Mouse (Mus musculus) embryo, embryonic 9.5 days (tissue): ENCODE results near the gene Ak7.

ENCODE experiments used
- DNase-seq: peaks from one replicate; pipeline ENCODE4 v3.0.0-alpha.2; 2017; ENCODE audit errors: extremely low spot score

Ak7 gene

GRCm38 (mm10) chr12:105787626-105788025 is 81.8 kb downstream of the Ak7 start:
- DNase-seq = no peak

DNA sequence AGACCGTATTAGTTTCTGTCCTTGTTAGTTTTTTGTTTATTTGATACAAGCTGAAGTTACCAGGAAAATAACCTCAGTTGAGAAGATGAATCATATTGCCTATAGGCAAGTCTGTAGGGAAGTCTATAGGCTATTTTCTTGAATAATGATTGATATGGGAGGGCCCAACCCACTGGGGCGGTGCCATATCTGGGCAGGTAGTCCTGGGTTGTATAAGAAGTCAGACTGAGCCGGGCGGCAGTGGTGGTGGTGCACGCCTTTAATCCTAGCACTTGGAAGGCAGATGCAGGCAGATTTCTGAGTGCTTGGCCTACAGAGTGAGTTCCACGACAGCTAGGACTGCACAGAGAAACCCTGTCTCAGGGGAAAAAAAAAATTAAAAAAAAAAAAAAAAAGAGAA is 84.1 kb downstream of the Ak7 start:
- DNase-seq = no peak

DNA sequence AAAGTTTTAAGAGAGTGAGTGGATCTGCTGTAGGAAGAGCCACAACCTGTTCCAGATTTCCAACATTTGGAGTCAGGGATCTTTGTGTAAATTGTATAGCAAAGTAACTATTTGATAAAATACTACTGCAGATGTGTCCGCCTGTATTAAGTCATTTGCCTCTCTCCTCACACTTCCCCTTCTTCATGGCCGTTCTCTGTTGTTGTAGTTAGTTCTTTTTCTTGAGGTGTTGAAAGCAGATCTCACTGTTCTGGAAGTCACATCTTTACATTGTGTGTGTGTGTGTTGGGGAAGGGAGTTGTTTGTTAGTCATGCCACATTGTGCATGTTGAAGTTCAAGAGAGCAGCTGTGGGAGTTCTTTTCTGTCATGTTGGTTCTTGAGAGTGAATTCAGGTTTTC is 89.1 kb downstream of the Ak7 start:
- DNase-seq = no peak

- DNase-seq = no peak
These were observed 92.2 kb downstream of the Ak7 start for GRCm38 (mm10) chr12:105798001-105798400.

DNA sequence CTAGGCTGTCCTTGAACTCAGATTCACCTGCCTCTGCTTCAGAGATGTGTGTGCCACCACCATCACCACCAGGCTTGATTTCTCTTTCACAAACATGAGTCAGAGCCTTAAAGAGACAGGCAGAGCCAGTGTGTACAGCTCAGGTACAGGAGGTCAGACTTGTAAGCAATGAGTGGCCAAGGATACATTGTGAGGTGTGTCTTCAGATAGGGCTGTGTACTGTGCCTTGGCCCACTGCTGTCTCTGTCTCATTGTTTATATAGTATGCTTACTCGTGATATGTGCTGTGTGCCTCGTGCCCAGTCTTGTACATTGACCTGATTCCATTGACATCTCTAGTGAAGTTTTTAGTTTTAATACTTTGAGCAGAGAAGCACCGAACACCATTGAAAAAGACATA is 100.0 kb downstream of the Ak7 start:
- no peak for DNase-seq

DNA sequence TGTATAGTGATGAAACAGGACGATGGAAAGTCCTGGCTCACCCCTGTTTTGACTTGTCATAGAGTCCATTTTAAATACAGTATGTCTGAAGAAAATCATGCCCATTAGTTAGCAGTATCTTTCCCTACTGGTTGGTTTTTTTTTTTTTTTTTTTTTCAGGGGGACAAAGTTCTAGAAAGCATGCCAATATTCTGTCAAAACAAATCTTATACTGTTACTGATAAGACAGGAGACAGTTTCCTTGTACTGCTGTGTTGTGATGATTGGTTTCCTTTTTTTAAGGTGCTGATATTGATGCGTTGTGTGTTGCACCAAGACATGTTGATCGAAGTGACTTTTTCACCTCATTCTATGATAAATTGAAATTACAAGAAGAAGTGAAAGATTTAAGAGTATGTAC is 100.4 kb downstream of the Ak7 start:
- DNase-seq = no peak

DNA sequence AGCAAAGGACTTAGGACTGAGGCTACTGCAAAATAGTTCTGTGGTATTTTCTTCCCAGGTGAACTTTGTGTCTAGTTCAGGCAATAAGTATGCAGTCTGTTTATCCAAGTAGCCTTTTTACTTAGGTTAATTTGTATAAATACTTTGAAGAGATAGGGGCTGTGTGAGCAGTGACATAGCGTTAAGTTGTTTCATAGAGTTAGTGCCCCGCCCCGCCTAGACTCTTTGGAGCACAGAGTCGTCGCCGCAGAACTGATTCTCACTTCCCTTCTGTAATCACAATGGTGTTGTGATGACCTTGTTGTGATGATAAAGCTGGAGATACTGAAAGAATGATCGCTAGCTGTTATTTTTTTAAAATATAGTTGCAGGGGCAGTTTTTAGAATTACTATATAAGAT is 101.6 kb downstream of the Ak7 start:
- no peak for DNase-seq

GRCm38 (mm10) chr12:105808945-105809344 is 103.2 kb downstream of the Ak7 start:
- no peak for DNase-seq

DNA sequence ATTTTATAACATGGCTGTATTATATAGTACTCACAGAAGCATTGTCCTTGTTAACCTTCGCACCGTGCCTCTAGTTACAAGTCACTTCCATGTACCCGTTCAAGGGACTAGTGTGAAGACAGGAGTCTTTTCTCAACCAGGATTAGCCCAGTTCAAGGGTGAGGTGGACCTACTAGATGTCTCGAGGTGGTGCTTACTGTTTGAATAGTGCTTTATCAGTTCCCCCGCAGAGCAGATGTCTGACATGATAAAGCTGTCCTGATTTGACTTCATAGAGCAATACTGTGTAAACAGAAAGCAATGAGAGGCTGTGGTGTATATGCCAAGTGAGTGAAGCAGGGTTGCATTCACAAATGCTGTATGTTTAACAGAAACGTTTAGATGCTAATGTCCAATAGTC is 104.8 kb downstream of the Ak7 start:
- DNase-seq = no peak

- DNase-seq = no peak
These were observed 108.2 kb downstream of the Ak7 start for GRCm38 (mm10) chr12:105813957-105814356.

GRCm38 (mm10) chr12:105823472-105823871 is 117.7 kb downstream of the Ak7 start:
- no peak for DNase-seq

- no peak for DNase-seq
These were observed 119.0 kb downstream of the Ak7 start for GRCm38 (mm10) chr12:105824743-105825142.

DNA sequence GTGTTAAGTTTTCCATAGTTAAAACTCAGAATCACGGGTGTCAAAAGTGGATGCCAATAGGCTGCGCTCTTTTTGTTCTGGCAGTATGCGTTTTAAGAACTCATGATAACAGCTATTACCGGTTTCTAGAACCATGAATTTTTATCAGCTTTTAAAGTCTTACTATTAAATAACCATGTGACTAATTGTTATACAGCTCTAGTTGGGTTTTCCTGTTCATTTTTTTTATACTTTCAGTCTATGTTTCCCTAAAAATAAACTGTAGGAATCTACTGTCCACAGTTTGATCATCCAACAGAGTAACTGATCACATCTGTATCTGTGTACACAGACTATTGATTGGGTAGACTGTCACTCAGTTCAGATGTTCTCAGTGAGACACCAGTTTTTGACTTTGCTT is 119.5 kb downstream of the Ak7 start:
- no peak for DNase-seq
